In the genomic region with DNA sequence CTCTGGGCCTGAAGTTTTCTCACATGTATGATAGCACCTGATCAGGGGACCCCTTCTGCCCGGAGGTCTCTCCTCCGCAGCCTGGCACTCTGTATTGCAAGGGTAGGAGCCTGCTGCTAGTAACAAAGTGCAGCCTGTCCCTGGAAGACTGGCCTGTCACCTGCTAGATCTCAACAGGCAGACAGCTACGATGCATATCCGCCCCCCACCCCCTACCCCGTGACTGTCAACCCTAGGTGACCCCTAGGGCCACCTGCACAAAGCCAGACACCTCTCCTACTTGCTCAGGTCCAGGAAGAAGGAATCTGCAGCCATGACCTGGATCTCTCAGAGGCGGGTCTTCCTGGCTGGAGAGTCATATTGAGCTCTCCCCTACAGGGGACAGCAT, we compare ENCODE assay signal across 8 mouse cellular contexts. TPM values are rescaled to one million over a fixed set of nuclear protein-coding genes. Genes with fewer than 3 reads are reported as not detected.
DNase-seq lines count a peak whose midpoint lies in the region; ATAC-seq and TF ChIP-seq lines count a peak whose summit lies in the region.

No protein-coding gene starts in this region.

- H3K27me3 ChIP-seq in liver, adult 2 months (ENCODE audit: control insufficient read depth, insufficient read depth, low read length) = no peaks in the 10 kb centered on the region
- H3K27me3 ChIP-seq in hindbrain, embryonic 12.5 days = no peaks in the 10 kb centered on the region
- H3K27me3 ChIP-seq in neural tube, embryonic 15.5 days (replicated peaks) = no peaks in the 10 kb centered on the region

- 54% methylated on average over 6 of the region's 6 CpGs for WGBS in liver, adult 2 months
- 81% methylated on average over 6 of the region's 6 CpGs for WGBS in hindbrain, embryonic 12.5 days
- WGBS in neural tube, embryonic 15.5 days = 78% methylated on average over 6 of the region's 6 CpGs

- ATAC-seq in hindbrain, embryonic 12.5 days (ENCODE audit: low FRiP score) = peak; percentile 24; the same call in 1 of the 2 replicates
- no peak; the same call in 1 of the 2 replicates for ATAC-seq in neural tube, embryonic 15.5 days (ENCODE audit: low FRiP score)

- no peak for TF ChIP-seq POLR2A in liver, adult 2 months (IDR thresholded peaks at IDR 0.05; ENCODE audit: extremely low read depth, insufficient read depth, low read length)

- DNase-seq in heart, adult 11 months = peak; percentile 96
- DNase-seq in heart, adult 8-10 months (ENCODE audit: low spot score) = no peak
- DNase-seq in liver, adult 2 months (ENCODE audit: extremely low read depth, low read depth, low spot score) = peak; percentile 46
- no peak for DNase-seq in liver
- DNase-seq in lung, postnatal 25 days (ENCODE audit: low spot score) = no peak
- DNase-seq in layer of hippocampus, adult 18-20 months (ENCODE audit: low spot score in 2 of 2) = no peak

- H3K36me3 ChIP-seq in liver, adult 2 months (ENCODE audit: control insufficient read depth, insufficient read depth, low read length) = no peaks in the 10 kb centered on the region
- H3K36me3 ChIP-seq in hindbrain, embryonic 12.5 days = no peaks in the 10 kb centered on the region
- H3K36me3 ChIP-seq in neural tube, embryonic 15.5 days = no peaks in the 10 kb centered on the region

- no peak overlapping the region for H3K4me2 ChIP-seq in hindbrain, embryonic 12.5 days (replicated peaks)
- H3K4me2 ChIP-seq in neural tube, embryonic 15.5 days = 0 out of 2 replicates have a peak overlapping the region, but pooled peaks have one; percentile 48

- H3K4me1 ChIP-seq in liver, adult 2 months (ENCODE audit: control insufficient read depth, insufficient read depth, low read length) = peaks cover 9% of the 10 kb centered on the region
- peaks cover 20% of the 10 kb centered on the region for H3K4me1 ChIP-seq in hindbrain, embryonic 12.5 days
- H3K4me1 ChIP-seq in neural tube, embryonic 15.5 days = peaks cover 31% of the 10 kb centered on the region

- no peaks in the 10 kb centered on the region for H3K79me2 ChIP-seq in liver, adult 2 months (ENCODE audit: control insufficient read depth, insufficient read depth, low read length)

- no peaks in the 10 kb centered on the region for H3K9me3 ChIP-seq in hindbrain, embryonic 12.5 days (replicated peaks)
- H3K9me3 ChIP-seq in neural tube, embryonic 15.5 days (replicated peaks) = no peaks in the 10 kb centered on the region

- peak overlapping the region; percentile 58; the same call in 1 of the 2 replicates for H3K27ac ChIP-seq in liver, adult 2 months (replicated peaks; ENCODE audit: insufficient read depth, low read depth, low read length)
- no peak overlapping the region for H3K27ac ChIP-seq in hindbrain, embryonic 12.5 days
- peak overlapping the region; percentile 85 for H3K27ac ChIP-seq in neural tube, embryonic 15.5 days (replicated peaks)

- H3K4me3 ChIP-seq in liver, adult 2 months (ENCODE audit: insufficient read depth, low read depth, low read length) = no peak overlapping the region
- no peak overlapping the region for H3K4me3 ChIP-seq in hindbrain, embryonic 12.5 days
- no peak overlapping the region for H3K4me3 ChIP-seq in neural tube, embryonic 15.5 days (replicated peaks)

- no peak overlapping the region for H3K9ac ChIP-seq in liver, adult 2 months (ENCODE audit: low read depth, low read length)
- no peak overlapping the region for H3K9ac ChIP-seq in hindbrain, embryonic 12.5 days
- no peak overlapping the region for H3K9ac ChIP-seq in neural tube, embryonic 15.5 days (replicated peaks)

- no peak for TF ChIP-seq CTCF in liver, adult 2 months (IDR thresholded peaks at IDR 0.05; ENCODE audit: low read depth, low read length)

RNA-seq across cellular contexts. Expression of gene Scyl1, which starts 47.4 kb away (rescaled TPM):
- total RNA-seq in heart, adult 8-10 months (2022) = 10 to 100 TPM; 63.3 to 70.6 (median 67.2) TPM
- 28.9 and 35.9 TPM in 2 replicates for total RNA-seq in liver, adult 2 months (2014; rRNA removed)
- 40.9 and 46.6 TPM in 2 replicates for polyA plus RNA-seq in liver, adult 2 months (2012; rRNA removed)
- polyA plus RNA-seq in hindbrain, embryonic 12.5 days (2016; fragmentation: Nextera tagmentation; extraction: Ambion mirVana) = 71.8 and 73.7 TPM in 2 replicates
- polyA plus RNA-seq in neural tube, embryonic 15.5 days (2015; fragmentation: Nextera tagmentation; extraction: Ambion mirVana) = 81.6 and 83.1 TPM in 2 replicates
- total RNA-seq in layer of hippocampus, adult 18-20 months (2021) = 10 to 100 TPM; 77.3 to 80.3 TPM

RNA-seq across cellular contexts. Expression of gene Frmd8, which starts 56.5 kb away (rescaled TPM):
- total RNA-seq in heart, adult 8-10 months (2022) = 1 to 10 TPM; 7.1 to 8.1 (median 7.5) TPM
- 5.2 and 5.9 TPM in 2 replicates for total RNA-seq in liver, adult 2 months (2014; rRNA removed)
- polyA plus RNA-seq in liver, adult 2 months (2012; rRNA removed) = 10.3 and 14.2 TPM in 2 replicates
- 28.7 and 29.9 TPM in 2 replicates for polyA plus RNA-seq in hindbrain, embryonic 12.5 days (2016; fragmentation: Nextera tagmentation; extraction: Ambion mirVana)
- polyA plus RNA-seq in neural tube, embryonic 15.5 days (2015; fragmentation: Nextera tagmentation; extraction: Ambion mirVana) = 13.8 and 23.4 TPM in 2 replicates
- 10 to 100 TPM; 12.7 to 13.0 TPM for total RNA-seq in layer of hippocampus, adult 18-20 months (2021)

RNA-seq across cellular contexts. Expression of gene Slc25a45, which starts 59.0 kb away (rescaled TPM):
- 1 to 10 TPM; 2.4 to 3.8 (median 2.8) TPM for total RNA-seq in heart, adult 8-10 months (2022)
- 8.6 and 13.0 TPM in 2 replicates for total RNA-seq in liver, adult 2 months (2014; rRNA removed)
- polyA plus RNA-seq in liver, adult 2 months (2012; rRNA removed) = 52.8 and 57.7 TPM in 2 replicates
- polyA plus RNA-seq in hindbrain, embryonic 12.5 days (2016; fragmentation: Nextera tagmentation; extraction: Ambion mirVana) = 2.0 and 2.2 TPM in 2 replicates
- 2.0 and 3.9 TPM in 2 replicates for polyA plus RNA-seq in neural tube, embryonic 15.5 days (2015; fragmentation: Nextera tagmentation; extraction: Ambion mirVana)
- 1 to 10 TPM; 2.9 to 3.2 TPM for total RNA-seq in layer of hippocampus, adult 18-20 months (2021)

Comparison
In these comparisons a context has a peak if more than half of its experiments do, and no peak if none do; other contexts are left out.
1. DNase-seq: peak in heart, adult 11 months (single experiment) and liver, adult 2 months (single experiment); none in heart, adult 8-10 months (single experiment), liver (single experiment), lung, postnatal 25 days (single experiment) and layer of hippocampus, adult 18-20 months (0 of 2).